Mouse (Mus musculus) gastrocnemius, postnatal 14 days (tissue): ENCODE data around the gene Ntsr1. TPM values are rescaled to one million over a fixed set of nuclear protein-coding genes. Genes with fewer than 3 reads are reported as not detected.

Source experiments
- DNase-seq: peaks from one replicate; pipeline ENCODE4 v3.0.0; 2021; ENCODE audit warnings: mixed read lengths
- intact Hi-C: fragments of 180-260 bp; cut with DNase I; formaldehyde crosslinking; loops from one replicate; pipeline ENCODE4 v1.15.1; 2025; ENCODE audit warnings: low total_unique reads
- long read RNA-seq, 2 experiments: library from polyadenylated mRNA; stranded (forward); transcript quantifications; one replicate each; pipeline ENCODE4 v2.0.0; 2021
- total RNA-seq, 2 experiments: library from RNA; stranded (reverse); gene quantifications; 2 replicates each; pipeline ENCODE4 v1.2.3; 2021

The Ntsr1 gene
- total RNA-seq = not detected
- long read RNA-seq, experiment 1 = 0 reads
- long read RNA-seq, experiment 2 = 0 reads

GRCm38 (mm10) chr2:180499741-180500140, at the start of gene Ntsr1:
Ntsr1 (plus strand) TSS chr2:180499976.
- intact Hi-C loops = no loop called here
- DNase-seq = no peak

- intact Hi-C loops = no loop called here
- DNase-seq = no peak
Measured at GRCm38 (mm10) chr2:180450529-180450928, 49.2 kb upstream of the Ntsr1 start.

GRCm38 (mm10) chr2:180455723-180456698, 43.8 kb upstream of the Ntsr1 start, which contains the start of gene Slco4a1:
Slco4a1 (plus strand) TSS chr2:180456245.
- intact Hi-C loops = no loop called here
- peak; percentile 72 for DNase-seq

GRCm38 (mm10) chr2:180456705-180457104, 43.1 kb upstream of the Ntsr1 start:
- DNase-seq = no peak
- intact Hi-C loops = no loop called here

GRCm38 (mm10) chr2:180457680-180458079, 42.1 kb upstream of the Ntsr1 start:
- intact Hi-C loops = no loop called here
- no peak for DNase-seq

GRCm38 (mm10) chr2:180459437-180459836, 40.3 kb upstream of the Ntsr1 start:
- intact Hi-C loops = no loop called here
- no peak for DNase-seq

GRCm38 (mm10) chr2:180460801-180461200, 39.0 kb upstream of the Ntsr1 start:
- DNase-seq = no peak
- intact Hi-C loops = no loop called here

- DNase-seq = no peak
- intact Hi-C loops = no loop called here
Measured at GRCm38 (mm10) chr2:180462593-180462992, 37.2 kb upstream of the Ntsr1 start.

- no peak for DNase-seq
- intact Hi-C loops = no loop called here
Measured at GRCm38 (mm10) chr2:180466505-180466904, 33.3 kb upstream of the Ntsr1 start.

- intact Hi-C loops = no loop called here
- DNase-seq = no peak
Measured at GRCm38 (mm10) chr2:180468871-180469270, 30.9 kb upstream of the Ntsr1 start.

- peak; percentile 15 for DNase-seq
- intact Hi-C loops = loop anchor here (10.0 kb wide), 1 partner anchor 275 kb away; no protein-coding TSS in a partner anchor
Measured at GRCm38 (mm10) chr2:180469768-180470167, 30.0 kb upstream of the Ntsr1 start.

GRCm38 (mm10) chr2:180472306-180473079, 27.3 kb upstream of the Ntsr1 start:
- peak; percentile 23 for DNase-seq
- intact Hi-C loops = loop anchor here (2.0 to 10.0 kb wide), 2 partner anchors 108 to 272 kb away; partner anchors contain the start of gene Mrgbp

- intact Hi-C loops = loop anchor here (2.0 to 10.0 kb wide), 2 partner anchors 108 to 272 kb away; partner anchors contain the start of gene Mrgbp
- DNase-seq = no peak
Measured at GRCm38 (mm10) chr2:180473080-180473440, 26.7 kb upstream of the Ntsr1 start.

- DNase-seq = no peak
- intact Hi-C loops = loop anchor here (10.0 kb wide), 1 partner anchor 270 kb away; no protein-coding TSS in a partner anchor
Measured at GRCm38 (mm10) chr2:180474864-180475263, 24.9 kb upstream of the Ntsr1 start.

GRCm38 (mm10) chr2:180482274-180482673, 17.5 kb upstream of the Ntsr1 start:
- intact Hi-C loops = no loop called here
- no peak for DNase-seq

- intact Hi-C loops = no loop called here
- no peak for DNase-seq
Measured at GRCm38 (mm10) chr2:180484882-180485281, 14.9 kb upstream of the Ntsr1 start.

GRCm38 (mm10) chr2:180485306-180485705, 14.5 kb upstream of the Ntsr1 start:
- intact Hi-C loops = no loop called here
- DNase-seq = no peak

- no peak for DNase-seq
- intact Hi-C loops = no loop called here
Measured at GRCm38 (mm10) chr2:180488210-180488751, 11.5 kb upstream of the Ntsr1 start.

GRCm38 (mm10) chr2:180495906-180496305, 3.9 kb upstream of the Ntsr1 start:
- intact Hi-C loops = no loop called here
- DNase-seq = no peak

GRCm38 (mm10) chr2:180500726-180501125, 950 bp downstream of the Ntsr1 start:
- intact Hi-C loops = no loop called here
- DNase-seq = no peak
